Mouse (Mus musculus) layer of hippocampus, postnatal 10 days (tissue): ENCODE measurements at regions not wholly inside any gene's neighbourhood (a gene's known extent, or its start where the extent isn't known, plus 50 kb on each side); places are given as distances from the start of the nearest gene placed in this dataset.
A peak's percentile ranks its signal among the peaks of the same experiment; 100 is the strongest.
"Not testable (repeated sequence)": the region's sequence is repeated elsewhere in the genome, so short reads cannot be mapped to it uniquely, and the experiment has no call there.

Source experiments
- DNase-seq, 2 experiments: peaks; one replicate each; pipeline ENCODE4 v3.0.0; 2021; ENCODE audit warnings: low spot score in 2 of 2

DNA sequence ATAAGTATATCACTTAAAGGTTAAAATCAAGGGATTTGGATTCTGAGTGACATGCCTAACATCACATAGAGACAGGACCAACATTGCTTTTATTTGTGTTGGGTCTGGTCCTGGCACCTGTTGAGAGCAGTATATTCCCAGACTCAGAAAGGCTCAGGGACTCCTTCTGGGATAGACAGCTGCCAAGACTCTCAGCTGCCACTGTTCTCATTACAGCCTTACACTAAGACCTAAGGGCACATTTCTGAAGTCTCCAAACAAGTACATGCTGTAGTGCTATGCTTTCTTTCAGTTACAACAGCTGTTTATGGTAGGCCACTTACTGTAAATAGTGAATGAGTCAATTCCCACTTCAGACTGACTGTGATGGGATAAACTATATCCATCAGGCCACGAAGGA is 77.7 kb upstream of the Fam13a start:
- no peak for DNase-seq

DNA sequence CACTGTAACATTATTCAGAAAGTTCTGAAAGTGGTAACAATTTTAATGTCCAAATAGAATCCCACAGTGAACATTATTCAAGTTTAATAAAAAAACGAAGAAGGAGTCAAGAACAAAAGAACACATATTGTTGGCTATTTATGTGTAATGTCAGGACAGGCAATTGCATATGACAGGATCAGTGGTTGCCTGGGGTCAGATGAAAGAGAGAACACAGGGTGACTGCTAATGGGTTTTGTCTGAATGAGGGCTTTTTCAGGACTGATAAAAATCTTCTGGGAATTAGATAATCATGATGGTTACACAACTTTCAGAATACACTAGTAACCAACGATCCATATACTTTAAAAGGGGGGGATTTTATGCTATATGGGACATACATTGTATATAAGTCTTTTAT is 79.6 kb upstream of the Fam13a start:
- no peak for DNase-seq

DNA sequence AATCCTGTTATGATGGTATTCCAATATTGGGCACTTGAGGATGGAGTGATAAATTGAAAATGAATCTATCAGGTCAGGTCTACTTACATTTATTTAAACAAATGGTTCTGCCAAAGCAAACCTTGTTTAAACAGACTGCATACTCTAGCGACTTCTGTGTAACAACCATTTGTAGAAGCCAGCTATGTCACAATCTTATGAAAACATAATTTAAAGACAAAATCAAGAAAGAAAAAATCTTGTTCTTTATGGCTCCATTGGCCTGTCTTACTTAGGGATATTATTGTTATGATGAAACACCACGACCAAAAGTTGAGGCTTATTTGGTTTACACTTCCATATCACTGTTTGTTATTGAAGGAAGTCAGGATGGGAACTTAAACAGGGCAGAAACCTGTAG is 80.1 kb upstream of the Fam13a start:
- no peak for DNase-seq

DNA sequence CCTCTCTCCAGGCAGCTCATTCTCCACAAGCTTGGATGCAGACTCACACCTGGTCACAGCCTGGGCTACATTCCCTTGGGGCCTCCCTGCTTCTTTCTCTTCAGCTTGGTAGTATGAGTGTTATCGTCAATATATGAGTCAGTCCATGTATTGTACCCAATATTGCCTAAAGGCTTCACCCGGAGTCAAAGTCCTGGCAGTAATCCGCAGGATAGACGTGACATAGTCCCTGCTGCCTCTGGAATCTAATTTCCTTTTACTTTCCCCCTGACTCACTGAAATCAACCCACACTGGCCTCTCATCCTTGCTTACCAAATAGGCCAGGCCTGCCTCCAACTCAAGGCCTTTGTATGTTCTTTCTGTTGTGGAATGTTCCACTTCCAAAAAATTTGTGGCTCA is 83.8 kb upstream of the Fam13a start:
- DNase-seq: no peak

DNA sequence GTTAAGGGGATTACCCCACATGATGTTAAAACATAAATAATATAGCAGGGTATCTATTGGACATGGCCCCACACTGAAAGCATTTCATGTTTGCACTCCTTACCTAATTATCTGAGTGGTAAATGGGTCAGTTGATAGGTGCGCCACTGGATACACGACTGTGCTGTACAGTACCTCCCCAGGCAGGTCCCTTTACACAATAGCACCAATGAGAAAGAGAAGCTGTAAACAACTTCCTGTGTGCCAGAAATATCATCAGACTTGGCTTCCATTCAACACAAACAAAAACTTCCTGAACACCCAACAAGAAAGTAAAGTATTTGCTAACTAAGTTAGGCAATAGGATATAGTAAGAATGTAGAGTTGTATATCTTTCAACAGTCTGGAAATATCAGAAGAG is 76.3 kb upstream of the Tigd2 start:
- no peak for DNase-seq

DNA sequence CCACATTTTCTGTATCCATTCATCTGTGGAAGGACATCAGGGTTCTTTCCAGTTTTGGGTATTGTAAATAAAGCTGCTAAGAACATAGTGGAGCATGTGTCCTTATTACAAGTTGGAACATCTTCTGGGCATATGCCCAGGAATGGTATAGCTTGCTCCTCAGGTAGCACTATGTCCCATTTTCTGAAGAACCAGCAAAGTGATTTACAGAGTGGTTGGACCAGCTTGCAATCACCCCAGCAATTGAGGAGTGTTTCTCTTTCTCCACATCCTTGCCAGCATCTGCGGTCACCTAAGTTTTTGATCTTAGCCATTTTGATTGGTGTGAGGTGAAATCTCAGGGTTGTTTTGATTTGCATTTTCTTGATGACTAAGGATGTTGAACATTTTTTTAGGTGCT is 74.9 kb upstream of the Tigd2 start:
- DNase-seq: not testable (repeated sequence)

DNA sequence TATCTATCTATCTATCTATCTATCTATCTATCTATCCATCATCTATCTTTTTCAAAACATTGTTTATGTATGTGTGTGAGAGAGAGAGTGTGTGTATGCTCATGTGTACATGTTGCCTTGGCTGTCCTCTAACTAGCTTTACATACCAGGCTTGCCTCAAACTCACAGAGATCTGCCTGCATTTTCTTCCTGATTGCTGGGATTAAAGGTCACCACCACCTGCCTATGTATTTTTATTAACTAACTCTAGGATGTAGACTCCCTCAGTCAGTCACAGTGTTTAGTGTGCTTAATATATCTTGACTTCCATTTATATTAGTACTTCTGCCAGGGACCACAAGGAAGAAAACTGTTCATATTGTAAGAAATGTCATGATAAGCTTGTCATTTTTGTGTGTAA is 69.0 kb upstream of the Tigd2 start:
- DNase-seq: no peak

DNA sequence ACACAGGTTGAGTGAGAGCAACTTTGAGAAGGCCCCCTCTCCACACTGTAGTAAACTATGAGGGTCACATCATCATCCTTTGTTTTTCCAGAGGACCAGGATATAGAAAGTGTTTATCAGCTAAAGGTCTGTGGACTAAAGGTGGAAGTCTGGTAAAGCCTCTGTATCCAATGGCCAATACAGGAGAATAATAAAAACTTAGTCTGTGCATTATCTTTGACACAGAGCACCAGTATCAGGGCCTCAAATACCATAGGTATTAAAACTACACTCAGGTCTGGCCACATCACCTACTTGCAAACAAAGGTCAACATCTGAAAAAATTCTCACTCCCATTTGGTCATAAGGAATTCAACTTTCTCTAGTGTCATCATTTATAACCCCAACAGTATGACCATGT is 66.6 kb upstream of the Tigd2 start:
- no peak for DNase-seq

DNA sequence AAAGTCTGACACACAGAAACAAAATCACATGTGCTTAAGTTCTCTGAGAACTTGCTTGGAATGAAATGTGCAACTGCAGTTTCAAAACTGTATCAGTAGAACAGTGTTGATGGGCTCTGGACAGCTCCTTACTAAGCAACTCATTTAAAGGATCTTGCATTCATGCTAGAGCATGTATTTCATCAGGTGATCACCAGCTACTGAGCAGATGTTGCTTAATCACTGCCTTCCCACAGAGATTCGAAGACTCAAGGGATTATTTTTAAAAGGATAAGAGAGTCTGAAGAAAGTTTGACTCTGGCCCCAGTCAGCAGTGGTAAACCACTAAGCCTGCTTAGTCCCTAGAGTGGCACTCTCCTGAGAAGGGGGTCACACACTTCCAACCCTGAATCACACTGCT is 61.2 kb upstream of the Tigd2 start:
- DNase-seq: no peak

DNA sequence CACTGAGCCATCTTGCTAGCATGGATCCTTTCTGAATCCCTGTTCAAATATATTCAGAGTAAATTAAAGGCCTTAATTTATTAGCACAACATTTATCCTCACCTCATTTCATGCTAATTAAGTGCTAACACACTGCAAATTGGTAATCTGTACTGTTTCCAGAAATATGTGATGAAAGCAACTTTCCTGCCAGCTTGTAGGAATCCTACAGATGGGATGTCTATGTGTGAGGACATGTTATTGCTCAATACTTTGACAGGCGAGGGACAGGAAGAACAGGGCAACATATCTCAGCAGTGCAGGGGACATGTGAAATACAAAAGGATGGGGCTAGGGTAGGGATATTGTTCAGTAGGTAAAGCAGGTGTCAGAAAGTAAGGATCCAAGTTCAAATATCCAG is 53.0 kb upstream of the Tigd2 start:
- DNase-seq: peak in 1 of 2 experiments; percentile 17
